Mouse (Mus musculus): ENCODE data around the gene Crebzf.

DNA sequence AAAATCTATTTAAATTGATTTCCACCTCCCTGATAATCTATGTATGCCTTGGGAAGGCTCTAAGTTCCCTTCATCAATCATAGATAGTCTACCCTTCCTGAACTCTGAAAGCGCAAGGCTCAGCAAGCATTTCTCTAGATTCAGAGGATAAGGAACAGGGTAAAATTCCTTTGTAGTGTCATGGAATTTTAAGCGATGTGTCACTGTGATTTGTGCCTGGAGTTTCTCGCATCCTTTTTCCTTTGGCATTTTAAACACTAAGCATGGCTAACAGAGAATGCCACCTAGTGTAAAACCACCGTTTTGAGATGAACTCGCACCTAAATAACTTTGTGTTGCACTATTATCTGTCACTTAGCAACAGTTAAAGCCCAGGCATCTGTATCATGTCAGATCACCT, 46.6 kb upstream of the Crebzf start:
- TF ChIP-seq POLR2A (IDR thresholded peaks at IDR 0.05; ENCODE audit: low read depth, low read length) = no peak
- no peak for TF ChIP-seq JUN (IDR thresholded peaks at IDR 0.05; ENCODE audit: insufficient read depth, low read depth, low read length)
- TF ChIP-seq CTCF (conservative IDR thresholded peaks at IDR 0.05 in 1 of 2, IDR thresholded peaks at IDR 0.05 in 1 of 2; ENCODE audit: low read depth in 2 of 2, low read length in 2 of 2) = no peak
- no peak for TF ChIP-seq EP300 (IDR thresholded peaks at IDR 0.05; ENCODE audit: low read length)
- TF ChIP-seq USF2 (conservative IDR thresholded peaks at IDR 0.05; ENCODE audit: low read depth, low read length) = no peak
- TF ChIP-seq RCOR1 (conservative IDR thresholded peaks at IDR 0.05; ENCODE audit: low read depth, low read length) = no peak
- no peak for TF ChIP-seq BHLHE40 (IDR thresholded peaks at IDR 0.05; ENCODE audit: low read depth, low read length)
- TF ChIP-seq MAFK (IDR thresholded peaks at IDR 0.05; ENCODE audit: insufficient replicate concordance, low read length) = no peak
